Mouse (Mus musculus): ENCODE measurements around the gene Gna12.
A peak's percentile ranks its signal among the peaks of the same experiment; 100 is the strongest.

GRCm38 (mm10) chr5:140847300-140847729 lies 17.1 kb upstream of the Gna12 start:
- TF ChIP-seq POLR2A (IDR thresholded peaks at IDR 0.05; ENCODE audit: control insufficient read depth, low read depth, low read length) (no peak), CTCF (IDR thresholded peaks at IDR 0.05; ENCODE audit: control insufficient read depth, insufficient read depth, insufficient replicate concordance, low read depth, low read length) (peak; percentile 55; the same call in 1 of the 2 replicates)

Measured in testis, adult 2 months (tissue).